Mouse (Mus musculus): ENCODE data around the gene Sccpdh.

Gene Sccpdh

DNA sequence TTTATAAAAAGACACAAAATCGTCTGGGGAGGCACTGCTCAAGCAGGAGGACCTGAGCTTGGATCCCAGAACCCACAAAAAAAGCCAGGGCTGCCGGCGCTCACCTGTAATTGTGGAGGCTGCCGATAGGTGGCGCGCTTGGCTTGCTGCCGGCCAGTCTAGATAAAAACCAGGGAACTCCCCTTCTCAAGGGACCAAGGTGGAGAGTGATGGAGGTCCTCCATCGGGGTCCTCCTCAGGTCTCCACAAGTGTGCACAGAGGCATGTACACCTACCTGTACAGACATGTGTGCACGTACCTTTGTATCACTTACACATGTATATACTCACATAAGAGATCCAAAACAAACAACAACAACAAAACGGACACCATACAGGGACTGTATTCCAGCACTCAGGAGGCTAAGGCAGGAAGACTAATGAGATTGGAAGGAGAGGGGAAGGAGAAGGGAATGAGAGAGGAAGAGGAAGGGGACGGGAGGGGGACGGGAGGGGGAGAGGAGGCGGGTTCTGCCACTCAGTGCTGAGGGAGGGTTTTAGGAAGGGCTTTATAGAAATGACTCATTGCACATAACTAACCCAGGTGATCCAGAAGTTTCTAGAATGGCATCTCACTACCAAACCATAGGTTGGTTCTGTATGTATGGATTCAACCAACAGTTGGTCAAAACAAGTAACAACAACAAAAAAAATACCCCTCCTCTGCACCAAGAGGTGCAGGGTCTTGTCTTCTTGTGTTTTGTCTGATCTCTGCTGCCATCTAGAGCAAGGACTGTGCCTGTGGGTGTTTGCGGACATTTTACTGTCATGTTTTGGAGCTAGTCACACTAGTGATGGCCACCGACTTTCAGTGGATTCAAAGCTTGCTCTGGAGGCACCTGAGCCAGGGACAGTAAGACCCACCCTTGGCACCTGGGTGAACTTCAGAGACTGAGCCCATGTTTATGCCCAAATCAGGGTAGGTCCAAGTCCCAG, 66.8 kb downstream of the Sccpdh start:
- peak; percentile 72 for DNase-seq

DNA sequence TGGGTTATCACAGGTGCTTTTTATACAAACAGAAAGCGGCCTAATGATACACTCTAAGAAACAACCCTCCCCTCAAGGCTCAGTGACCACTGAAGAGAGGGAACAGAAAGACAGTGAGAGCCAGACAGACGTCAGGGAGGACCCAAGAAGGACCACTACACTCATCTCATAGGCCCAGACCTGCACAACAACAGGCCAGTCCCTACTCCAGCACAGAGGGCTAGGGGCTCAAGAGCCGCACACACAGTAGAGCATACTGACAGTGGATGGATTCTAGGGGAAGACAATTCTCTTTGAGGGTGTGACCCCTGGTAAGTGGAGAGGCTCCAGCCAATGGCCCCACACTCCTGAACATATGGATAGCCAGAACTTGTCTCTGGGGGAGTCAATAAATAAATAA, 68.5 kb downstream of the Sccpdh start:
- no peak for DNase-seq

Data from lung, postnatal 10 days (tissue).